Mouse (Mus musculus) lung, adult 10 weeks (tissue): ENCODE data around the gene Sfxn5. TPM values are rescaled to one million over a fixed set of nuclear protein-coding genes. Genes with fewer than 3 reads are reported as not detected.

Experiments used
- polyA plus RNA-seq: library from polyadenylated mRNA; stranded (reverse); fragments of 350-450 nt; fragmentation: Illumina TruSeq; extraction: RNeasy Lipid Tissue Mini Kit (QIAGEN cat#74804); gene quantifications from one replicate; pipeline ENCODE4 v1.2.3, GENCODE M21; 2014; ENCODE audit warnings: low read depth, low replicate concordance; ENCODE audit not compliant: insufficient read depth

Gene Sfxn5
- 3.7 TPM for polyA plus RNA-seq

GRCm38 (mm10) chr6:85333000-85333669, at the start of gene Sfxn5:
TSS of gene Sfxn5 (minus strand) at chr6:85333422.

GRCm38 (mm10) chr6:85373951-85374733, 40.9 kb upstream of the Sfxn5 start, which contains the start of gene Rab11fip5:
TSS of gene Rab11fip5 (minus strand) at chr6:85374634.

GRCm38 (mm10) chr6:85187340-85188211, 145.6 kb downstream of the Sfxn5 start, which contains the start of gene Emx1:
TSS of gene Emx1 (plus strand) at chr6:85187438.

Other genes starting within 250 kb of the Sfxn5 start
- 59.7 TPM for gene Spr, start 195.7 kb downstream of the Sfxn5 start, polyA plus RNA-seq
- not detected for gene Emx1, start 146.0 kb downstream of the Sfxn5 start, polyA plus RNA-seq
- gene Rab11fip5, start 41.2 kb upstream of the Sfxn5 start, polyA plus RNA-seq, result 8.5 TPM
- gene Noto, start 90.5 kb upstream of the Sfxn5 start, polyA plus RNA-seq, result not detected
- gene Smyd5, start 98.6 kb upstream of the Sfxn5 start, polyA plus RNA-seq, result 9.1 TPM
- 135 TPM for gene Cct7, start 118.1 kb upstream of the Sfxn5 start, polyA plus RNA-seq
- 23.8 TPM for gene Pradc1, start 118.5 kb upstream of the Sfxn5 start, polyA plus RNA-seq
- not detected for gene Fbxo41, start 169.6 kb upstream of the Sfxn5 start, polyA plus RNA-seq
- gene Egr4, start 180.2 kb upstream of the Sfxn5 start, polyA plus RNA-seq, result not detected